Mouse (Mus musculus) testis, adult 2 months (tissue): ENCODE results near the gene Zc3h12b. TPM values are rescaled to one million over a fixed set of nuclear protein-coding genes. Genes with fewer than 3 reads are reported as not detected.

Experiments used
- H3K27ac ChIP-seq: fragments of 200-500 bp; 2 replicates; pipeline ENCODE4 v1.5.1; 2012; ENCODE audit warnings: low read depth, low read length; ENCODE audit not compliant: control insufficient read depth, insufficient read depth
- H3K27me3 ChIP-seq: fragments of 200-500 bp; 2 replicates; pipeline ENCODE4 v1.6.1; 2012; ENCODE audit warnings: mild to moderate bottlenecking, low read length, moderate library complexity; ENCODE audit not compliant: control insufficient read depth, insufficient read depth
- H3K36me3 ChIP-seq: fragments of 200-500 bp; 2 replicates; pipeline ENCODE4 v1.6.1; 2012; ENCODE audit warnings: mild to moderate bottlenecking, low read length; ENCODE audit not compliant: control insufficient read depth, insufficient read depth
- H3K4me1 ChIP-seq: fragments of 200-500 bp; 2 replicates; pipeline ENCODE4 v1.6.1; 2012; ENCODE audit warnings: low read length; ENCODE audit not compliant: control insufficient read depth, insufficient read depth
- H3K4me3 ChIP-seq: fragments of 200-500 bp; 2 replicates; pipeline ENCODE4 v1.5.1; 2012; ENCODE audit warnings: low read depth, mild to moderate bottlenecking, low read length, moderate library complexity, mixed read lengths; ENCODE audit not compliant: control insufficient read depth
- CTCF ChIP-seq: fragments of 200-500 bp; IDR thresholded peaks from 2 replicates; pipeline ENCODE4 v1.5.1; 2012; ENCODE audit warnings: low read depth, mild to moderate bottlenecking, inconsistent platforms, low read length, moderate library complexity; ENCODE audit not compliant: control insufficient read depth, insufficient read depth, insufficient replicate concordance
- POLR2A ChIP-seq: fragments of 200-500 bp; IDR thresholded peaks from 2 replicates; pipeline ENCODE4 v1.6.1; 2012; ENCODE audit warnings: low read depth, mild to moderate bottlenecking, inconsistent platforms, low read length, moderate library complexity; ENCODE audit not compliant: control insufficient read depth
- polyA plus RNA-seq: library from polyadenylated mRNA; depleted of rRNA; stranded (reverse); fragments of >200 nt; gene quantifications from 2 replicates; pipeline ENCODE4 v1.2.3, GENCODE M21; 2012; rRNA removed

The Zc3h12b gene
- polyA plus RNA-seq = 0.45 and 0.58 TPM in 2 replicates

DNA sequence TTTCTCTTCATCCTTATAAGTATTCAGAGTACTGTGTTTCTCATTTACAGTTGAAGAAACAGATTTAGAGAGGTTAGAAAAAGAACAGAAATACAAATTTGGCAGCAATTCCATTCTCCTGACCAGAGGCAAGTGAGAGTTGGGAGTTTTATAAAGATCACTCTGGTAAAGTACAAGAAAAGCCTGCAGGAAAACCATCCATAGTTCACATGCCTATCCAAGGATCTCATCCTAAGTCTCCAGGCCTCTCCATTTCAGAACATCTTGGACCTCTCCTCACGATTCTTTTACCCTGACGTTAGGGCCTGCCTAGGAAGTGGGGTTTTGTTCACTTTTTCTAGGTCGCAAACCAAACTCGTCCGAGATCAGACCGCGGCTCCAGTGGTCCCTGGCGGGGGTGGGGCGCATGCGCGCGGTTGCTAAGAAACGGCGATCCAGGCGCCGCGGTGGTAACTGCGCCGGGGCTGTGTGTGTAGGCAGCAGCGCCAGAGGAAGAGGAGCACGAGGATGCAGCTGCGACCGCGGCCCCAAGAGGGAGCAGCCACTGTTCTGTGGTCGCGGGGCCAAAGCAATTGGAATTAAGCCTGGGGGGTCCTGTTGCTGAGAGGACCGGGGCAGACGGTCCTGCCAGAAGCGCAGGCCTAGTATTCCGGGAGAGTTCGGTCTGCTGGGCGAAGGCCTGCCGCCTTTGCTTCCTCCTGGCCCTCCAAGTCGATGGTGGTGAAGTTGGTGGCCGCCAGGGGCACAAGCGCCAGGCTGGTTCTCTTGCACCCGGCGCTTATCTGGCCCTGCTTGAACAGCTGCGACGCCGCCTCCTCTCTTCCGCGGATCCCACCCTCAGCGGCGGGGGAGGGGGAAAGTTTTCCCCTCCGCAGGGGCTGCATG is at the start of gene Zc3h12b:
Gene Zc3h12b (plus strand): TSS at position 452 of the 885 bp plus-strand sequence.
- Histone ChIP-seq H3K36me3 (no peaks in the 10 kb centered on the region), H3K4me3 (peak within 1 kb of the TSS; percentile 90), H3K27me3 (no peaks in the 10 kb centered on the region), H3K4me1 (no peaks in the 10 kb centered on the region), H3K27ac (peak within 1 kb of the TSS; percentile 78)
- TF ChIP-seq POLR2A (0 out of 2 replicates have a peak, but pooled peaks have one; percentile 24), CTCF (no peak)

DNA sequence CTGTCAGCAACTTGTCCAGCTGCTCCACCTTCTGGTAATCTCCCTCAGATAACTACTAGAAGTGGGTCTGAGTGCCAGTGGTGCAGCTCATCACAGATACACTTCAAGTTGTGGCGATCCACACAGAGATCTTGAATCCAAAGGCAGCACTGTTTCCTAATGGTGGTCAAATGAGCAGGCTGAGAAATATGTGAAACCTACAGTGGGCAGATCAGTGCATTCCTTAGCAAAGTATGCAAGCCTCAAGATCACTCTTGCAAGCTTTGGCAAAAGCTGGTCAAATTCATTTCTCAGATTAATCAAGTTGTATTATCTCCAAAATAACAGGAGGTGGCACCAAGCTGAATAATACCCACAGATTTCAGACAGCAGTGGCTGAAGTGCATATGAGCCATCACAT is 29.3 kb upstream of the Zc3h12b start:
- H3K27ac ChIP-seq = no peak overlapping the region
- H3K36me3 ChIP-seq = no peaks in the 10 kb centered on the region
- H3K27me3 ChIP-seq = no peaks in the 10 kb centered on the region
- no peak for TF ChIP-seq CTCF
- TF ChIP-seq POLR2A = no peak
- H3K4me1 ChIP-seq = no peaks in the 10 kb centered on the region
- H3K4me3 ChIP-seq = no peak overlapping the region

DNA sequence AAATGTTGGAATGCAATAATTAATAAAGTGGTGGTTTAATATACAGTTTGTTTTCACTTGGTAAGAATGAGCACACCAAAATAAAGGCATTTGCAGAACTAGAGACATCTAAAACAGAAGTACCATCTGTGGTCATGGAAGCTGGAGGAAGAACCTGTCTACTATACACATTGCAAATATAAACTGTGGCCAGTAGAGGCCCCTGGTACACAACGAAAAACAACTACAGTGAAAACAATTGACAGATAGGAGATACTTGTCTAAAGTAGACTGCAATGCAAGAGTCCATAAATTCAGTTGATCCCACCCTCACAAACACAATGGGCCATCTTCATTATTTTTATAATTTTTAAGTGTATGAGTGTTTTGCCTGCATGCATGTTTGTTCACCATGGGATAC is 24.4 kb upstream of the Zc3h12b start:
- TF ChIP-seq CTCF (no peak), POLR2A (no peak)
- Histone ChIP-seq H3K36me3 (no peaks in the 10 kb centered on the region), H3K27ac (no peak overlapping the region), H3K27me3 (no peaks in the 10 kb centered on the region), H3K4me1 (no peaks in the 10 kb centered on the region), H3K4me3 (no peak overlapping the region)

DNA sequence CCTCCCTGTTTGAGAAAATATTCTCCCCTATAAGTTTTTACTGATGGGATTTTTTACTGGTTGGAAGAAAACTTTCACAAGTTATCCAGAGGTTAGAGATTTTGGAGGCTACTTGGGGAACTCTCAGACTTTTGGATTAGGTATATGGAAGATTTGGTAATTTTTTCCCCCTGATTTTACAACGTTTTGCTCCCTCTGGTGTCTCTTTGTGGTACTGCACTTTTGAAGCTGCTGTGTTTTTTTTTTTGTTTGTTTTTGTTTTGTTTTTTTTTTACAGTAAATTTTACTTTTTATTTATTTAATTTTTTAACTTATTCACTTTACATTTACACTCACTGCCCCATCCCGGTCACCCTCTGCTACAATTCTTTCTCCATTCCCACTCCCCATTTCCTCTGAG is 26.8 kb downstream of the Zc3h12b start:
- Histone ChIP-seq H3K27ac (no peak overlapping the region), H3K27me3 (no peaks in the 10 kb centered on the region), H3K4me1 (no peaks in the 10 kb centered on the region), H3K36me3 (no peaks in the 10 kb centered on the region), H3K4me3 (no peak overlapping the region)
- TF ChIP-seq POLR2A (no peak), CTCF (no peak)

DNA sequence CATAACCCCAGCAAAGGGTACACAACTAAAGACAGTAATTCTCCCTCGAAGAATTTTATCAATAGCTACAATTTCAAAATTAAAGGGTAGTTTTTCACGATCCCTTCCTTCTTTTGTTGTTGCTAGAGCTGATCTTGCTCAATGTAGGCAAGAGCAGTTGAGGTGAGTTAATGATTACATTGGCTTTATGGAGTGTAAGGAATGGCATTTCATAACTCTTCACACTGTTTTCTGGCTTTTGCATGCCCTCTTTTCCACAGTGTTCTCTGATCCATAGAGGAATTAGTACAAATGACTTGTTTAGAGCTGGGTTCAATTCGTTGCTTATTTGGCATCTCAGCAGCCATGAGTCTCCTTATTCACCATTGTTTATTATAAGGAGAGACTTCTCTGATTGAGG is 84.4 kb downstream of the Zc3h12b start:
- H3K4me1 ChIP-seq = no peaks in the 10 kb centered on the region
- H3K27ac ChIP-seq = no peak overlapping the region
- H3K27me3 ChIP-seq = no peaks in the 10 kb centered on the region
- TF ChIP-seq CTCF (no peak), POLR2A (no peak)
- H3K4me3 ChIP-seq = no peak overlapping the region
- no peaks in the 10 kb centered on the region for H3K36me3 ChIP-seq

DNA sequence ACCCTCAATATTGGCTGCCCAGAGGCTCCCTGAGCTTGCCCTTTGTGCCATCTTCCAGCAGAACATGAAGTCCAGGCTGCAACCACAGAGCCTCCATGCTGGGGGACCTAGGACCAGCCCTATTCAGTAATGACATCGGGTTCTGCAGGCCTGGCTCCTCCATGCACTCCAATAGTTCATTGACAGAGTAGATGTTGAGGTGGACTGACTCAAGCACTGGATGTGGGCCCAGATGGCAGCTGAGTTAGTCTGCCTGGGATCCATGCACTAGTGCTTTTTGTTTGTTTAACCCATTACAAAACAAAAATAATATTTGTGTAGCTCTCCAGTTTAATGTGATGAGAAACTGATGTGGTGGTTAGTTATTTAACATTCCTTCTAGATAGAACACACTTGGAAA is 90.3 kb downstream of the Zc3h12b start:
- no peak overlapping the region for H3K4me3 ChIP-seq
- no peak for TF ChIP-seq CTCF
- TF ChIP-seq POLR2A = no peak
- H3K4me1 ChIP-seq = no peaks in the 10 kb centered on the region
- H3K36me3 ChIP-seq = no peaks in the 10 kb centered on the region
- H3K27ac ChIP-seq = no peak overlapping the region
- no peaks in the 10 kb centered on the region for H3K27me3 ChIP-seq

DNA sequence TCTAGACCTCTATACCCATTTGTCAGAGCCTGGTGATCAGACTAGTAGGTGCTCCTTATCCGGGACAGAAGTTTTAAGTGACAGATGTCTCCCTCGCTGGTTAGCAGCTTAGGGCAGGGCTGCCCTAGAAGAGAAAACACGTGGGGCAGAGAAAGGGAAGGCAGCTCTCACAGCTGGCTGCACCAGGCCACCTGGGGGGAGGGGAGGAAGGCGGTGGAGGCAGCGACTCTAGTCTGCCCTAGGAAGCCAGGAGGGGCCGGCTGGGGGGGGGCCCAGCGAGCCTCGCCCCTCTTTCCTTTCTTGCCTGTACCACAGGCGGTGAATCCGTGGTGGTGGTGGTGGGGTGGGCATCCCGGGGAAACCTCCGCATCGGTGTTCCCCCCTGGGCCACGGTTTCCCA is 141.3 kb downstream of the Zc3h12b start:
- Histone ChIP-seq H3K27ac (no peak overlapping the region), H3K36me3 (no peaks in the 10 kb centered on the region), H3K4me3 (no peak overlapping the region), H3K4me1 (no peaks in the 10 kb centered on the region), H3K27me3 (no peaks in the 10 kb centered on the region)
- TF ChIP-seq POLR2A (no peak), CTCF (no peak)
